Mouse (Mus musculus) liver, embryonic 11.5 days (tissue): ENCODE data around the gene Serpinb11. TPM values are rescaled to one million over a fixed set of nuclear protein-coding genes. Genes with fewer than 3 reads are reported as not detected.

Experiments used
- ATAC-seq: fragments of 200-750 bp; cut with Nextera tagmentation; replicated peaks from 2 replicates; pipeline ENCODE4 v1.8.0; 2017; ENCODE audit warnings: moderate number of reproducible peaks, mild to moderate bottlenecking, moderate TSS enrichment, moderate library complexity; ENCODE audit not compliant: low FRiP score
- DNase-seq: peaks from one replicate; pipeline ENCODE4 v3.0.0-alpha.2; 2017; ENCODE audit warnings: low spot score
- H3K27ac ChIP-seq: fragments of 300-500 bp; sonication (generic); 2 replicates; pipeline ENCODE4 v1.5.1; 2014; ENCODE audit warnings: mild to moderate bottlenecking, low read depth, low read length, control low read depth
- H3K27me3 ChIP-seq: fragments of 300-500 bp; sonication (generic); replicated peaks from 2 replicates; pipeline ENCODE4 v1.6.1; 2014; ENCODE audit warnings: low read length, mixed read lengths; ENCODE audit not compliant: control insufficient read depth, insufficient read depth
- H3K36me3 ChIP-seq: fragments of 300-500 bp; sonication (generic); 2 replicates; pipeline ENCODE4 v1.6.1; 2014; ENCODE audit warnings: mild to moderate bottlenecking, low read length, moderate library complexity, mixed read lengths; ENCODE audit not compliant: control insufficient read depth, insufficient read depth
- H3K4me1 ChIP-seq: fragments of 300-500 bp; sonication (generic); replicated peaks from 2 replicates; pipeline ENCODE4 v1.6.1; 2014; ENCODE audit warnings: low read length, mixed read lengths; ENCODE audit not compliant: control insufficient read depth, insufficient read depth
- H3K4me2 ChIP-seq: fragments of 300-500 bp; sonication (generic); 2 replicates; pipeline ENCODE4 v1.6.1; 2014; ENCODE audit warnings: mild to moderate bottlenecking, control low read depth, moderate library complexity
- H3K4me3 ChIP-seq: fragments of 300-500 bp; sonication (generic); 2 replicates; pipeline ENCODE4 v1.5.1; 2014; ENCODE audit warnings: low read depth, low read length, control low read depth
- H3K9ac ChIP-seq: fragments of 300-500 bp; sonication (generic); 2 replicates; pipeline ENCODE4 v1.6.1; 2014; ENCODE audit warnings: low read depth, low read length, control low read depth
- H3K9me3 ChIP-seq: fragments of 300-500 bp; sonication (generic); 2 replicates; pipeline ENCODE4 v1.6.1; 2016; ENCODE audit warnings: low read length, inconsistent platforms, mixed read lengths; ENCODE audit not compliant: control insufficient read depth
- WGBS: fragments of 180-500 bp; shearing (Covaris S2); extraction: QIAGEN DNeasy Blood & Tissue Kit; methylation state at CpG from one replicate; pipeline ENCODE4 v1.1.7; 2014; 5-methylcytosine and 5-hydroxymethylcytosine counted together
- polyA plus RNA-seq: library from polyadenylated mRNA; unstranded; fragments of >200 nt; fragmentation: Nextera tagmentation; extraction: Ambion mirVana; gene quantifications from 2 replicates; pipeline ENCODE4 v1.2.1, GENCODE M21; 2014

Gene Serpinb11
- not detected in 2 replicates for polyA plus RNA-seq

GRCm38 (mm10) chr1:107360898-107361297, at the start of gene Serpinb11:
TSS of gene Serpinb11 (plus strand) at chr1:107361198.
- no peak within 1 kb of the TSS for H3K9ac ChIP-seq
- no peak within 1 kb of the TSS for H3K4me3 ChIP-seq
- no peak within 1 kb of the TSS for H3K4me2 ChIP-seq
- no peaks in the 10 kb centered on the region for H3K9me3 ChIP-seq
- H3K27me3 ChIP-seq = no peaks in the 10 kb centered on the region
- no peak within 1 kb of the TSS for H3K27ac ChIP-seq
- no peaks in the 10 kb centered on the region for H3K4me1 ChIP-seq
- 53% methylated on average over 1 of the region's 1 CpGs for WGBS
- H3K36me3 ChIP-seq = no peaks in the 10 kb centered on the region
- ATAC-seq (no peak), DNase-seq (no peak)

- no peaks in the 10 kb centered on the region for H3K9me3 ChIP-seq
- H3K9ac ChIP-seq = no peak overlapping the region
- no peaks in the 10 kb centered on the region for H3K36me3 ChIP-seq
- H3K4me2 ChIP-seq = no peak overlapping the region
- no peak overlapping the region for H3K4me3 ChIP-seq
- H3K27me3 ChIP-seq = no peaks in the 10 kb centered on the region
- DNase-seq = no peak
- ATAC-seq = no peak
- H3K27ac ChIP-seq = no peak overlapping the region
- no peaks in the 10 kb centered on the region for H3K4me1 ChIP-seq
Observed at GRCm38 (mm10) chr1:107345979-107346378, 15.0 kb upstream of the Serpinb11 start.

GRCm38 (mm10) chr1:107346788-107347187, 14.2 kb upstream of the Serpinb11 start:
- Histone ChIP-seq H3K4me3 (no peak overlapping the region), H3K9ac (no peak overlapping the region), H3K27me3 (no peaks in the 10 kb centered on the region), H3K4me2 (no peak overlapping the region), H3K27ac (no peak overlapping the region), H3K4me1 (no peaks in the 10 kb centered on the region), H3K36me3 (no peaks in the 10 kb centered on the region), H3K9me3 (no peaks in the 10 kb centered on the region)
- WGBS = 91% methylated on average over 2 of the region's 2 CpGs
- ATAC-seq (no peak), DNase-seq (no peak)

GRCm38 (mm10) chr1:107350392-107350791, 10.6 kb upstream of the Serpinb11 start:
- DNase-seq (no peak), ATAC-seq (no peak)
- H3K4me3 ChIP-seq = no peak overlapping the region
- no peak overlapping the region for H3K9ac ChIP-seq
- 43% methylated on average over 3 of the region's 3 CpGs for WGBS
- no peaks in the 10 kb centered on the region for H3K9me3 ChIP-seq
- H3K4me1 ChIP-seq = no peaks in the 10 kb centered on the region
- H3K36me3 ChIP-seq = no peaks in the 10 kb centered on the region
- H3K27ac ChIP-seq = no peak overlapping the region
- H3K4me2 ChIP-seq = no peak overlapping the region
- H3K27me3 ChIP-seq = no peaks in the 10 kb centered on the region

GRCm38 (mm10) chr1:107351115-107351514, 9.9 kb upstream of the Serpinb11 start:
- Histone ChIP-seq H3K9ac (no peak overlapping the region), H3K4me1 (no peaks in the 10 kb centered on the region), H3K4me3 (no peak overlapping the region), H3K27me3 (no peaks in the 10 kb centered on the region), H3K27ac (no peak overlapping the region), H3K36me3 (no peaks in the 10 kb centered on the region), H3K9me3 (no peaks in the 10 kb centered on the region), H3K4me2 (no peak overlapping the region)
- DNase-seq = no peak
- WGBS = 60% methylated on average over 2 of the region's 2 CpGs
- no peak for ATAC-seq

- Histone ChIP-seq H3K27me3 (no peaks in the 10 kb centered on the region), H3K27ac (no peak overlapping the region), H3K9me3 (no peaks in the 10 kb centered on the region), H3K36me3 (no peaks in the 10 kb centered on the region), H3K9ac (no peak overlapping the region), H3K4me2 (no peak overlapping the region), H3K4me1 (no peaks in the 10 kb centered on the region), H3K4me3 (no peak overlapping the region)
- ATAC-seq (no peak), DNase-seq (no peak)
- 52% methylated on average over 3 of the region's 3 CpGs for WGBS
Observed at GRCm38 (mm10) chr1:107353046-107353445, 8.0 kb upstream of the Serpinb11 start.

GRCm38 (mm10) chr1:107365973-107366372, 5.0 kb downstream of the Serpinb11 start:
- DNase-seq (no peak), ATAC-seq (no peak)
- Histone ChIP-seq H3K9ac (no peak overlapping the region), H3K9me3 (no peaks in the 10 kb centered on the region), H3K36me3 (no peaks in the 10 kb centered on the region), H3K27me3 (no peaks in the 10 kb centered on the region), H3K4me2 (no peak overlapping the region), H3K27ac (no peak overlapping the region), H3K4me3 (no peak overlapping the region), H3K4me1 (no peaks in the 10 kb centered on the region)
- 62% methylated on average over 7 of the region's 7 CpGs for WGBS

GRCm38 (mm10) chr1:107368944-107369343, 7.9 kb downstream of the Serpinb11 start:
- Histone ChIP-seq H3K4me1 (no peaks in the 10 kb centered on the region), H3K27ac (no peak overlapping the region), H3K36me3 (no peaks in the 10 kb centered on the region), H3K9ac (no peak overlapping the region), H3K4me3 (no peak overlapping the region), H3K9me3 (no peaks in the 10 kb centered on the region), H3K4me2 (no peak overlapping the region), H3K27me3 (no peaks in the 10 kb centered on the region)
- ATAC-seq (no peak), DNase-seq (no peak)
- WGBS = 78% methylated on average over 2 of the region's 2 CpGs

GRCm38 (mm10) chr1:107376952-107377351, 16.0 kb downstream of the Serpinb11 start:
- no peak overlapping the region for H3K27ac ChIP-seq
- no peaks in the 10 kb centered on the region for H3K36me3 ChIP-seq
- ATAC-seq = no peak; the same call in 1 of the 2 replicates
- 40% methylated on average over 4 of the region's 4 CpGs for WGBS
- DNase-seq = no peak
- no peak overlapping the region for H3K9ac ChIP-seq
- no peak overlapping the region for H3K4me3 ChIP-seq
- no peaks in the 10 kb centered on the region for H3K27me3 ChIP-seq
- H3K9me3 ChIP-seq = no peaks in the 10 kb centered on the region
- no peaks in the 10 kb centered on the region for H3K4me1 ChIP-seq
- no peak overlapping the region for H3K4me2 ChIP-seq
